Mouse (Mus musculus): Measurements from ENCODE around the gene Clmp. TPM values are rescaled to one million over a fixed set of nuclear protein-coding genes. Genes with fewer than 3 reads are reported as not detected.
"Not testable (repeated sequence)": the region's sequence is repeated elsewhere in the genome, so short reads cannot be mapped to it uniquely, and the experiment has no call there.

Clmp gene
- total RNA-seq, 2 experiments from 2014 or later = 4.3 to 5.2 TPM

DNA sequence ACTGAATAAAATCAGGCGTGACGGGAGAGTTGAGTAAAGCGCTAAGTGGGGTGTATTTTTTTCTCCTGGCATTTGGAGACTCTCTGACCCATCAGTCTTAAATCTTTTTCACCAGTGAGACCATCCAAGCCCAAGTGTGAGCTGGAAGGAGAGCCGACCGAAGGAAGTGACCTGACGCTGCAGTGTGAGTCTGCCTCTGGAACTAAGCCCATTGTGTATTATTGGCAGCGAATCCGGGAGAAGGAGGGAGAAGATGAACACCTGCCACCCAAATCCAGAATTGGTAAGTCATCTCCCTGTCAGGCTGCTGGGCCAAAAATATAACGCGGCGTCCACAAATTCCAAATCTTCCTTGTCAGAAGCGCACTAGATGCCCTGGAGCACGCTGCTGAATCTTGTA is 86.5 kb downstream of the Clmp start:
- no peak for DNase-seq
- intact Hi-C loops (cut with DNase I) = no loop called here

DNA sequence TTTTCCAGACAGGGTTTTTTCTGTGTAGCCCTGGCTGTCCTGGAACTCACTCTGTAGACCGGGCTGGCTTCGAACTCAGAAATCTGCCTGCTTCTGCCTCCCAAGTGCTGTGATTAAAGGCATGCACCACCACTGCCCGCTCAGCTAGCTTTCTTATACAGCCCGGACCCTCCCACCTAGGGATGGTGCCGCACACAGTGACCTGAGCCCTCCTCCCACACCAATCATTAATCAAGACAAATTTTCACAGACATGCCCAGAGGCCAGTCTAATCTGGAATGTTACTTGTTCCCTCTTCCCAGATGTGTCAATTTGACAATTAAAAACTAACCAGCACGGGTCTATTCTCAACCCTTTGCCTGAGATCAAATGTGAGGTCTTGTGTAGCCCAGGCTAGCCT is 87.4 kb downstream of the Clmp start:
- intact Hi-C loops (cut with DNase I); DNase-seq: not testable (repeated sequence)

DNA sequence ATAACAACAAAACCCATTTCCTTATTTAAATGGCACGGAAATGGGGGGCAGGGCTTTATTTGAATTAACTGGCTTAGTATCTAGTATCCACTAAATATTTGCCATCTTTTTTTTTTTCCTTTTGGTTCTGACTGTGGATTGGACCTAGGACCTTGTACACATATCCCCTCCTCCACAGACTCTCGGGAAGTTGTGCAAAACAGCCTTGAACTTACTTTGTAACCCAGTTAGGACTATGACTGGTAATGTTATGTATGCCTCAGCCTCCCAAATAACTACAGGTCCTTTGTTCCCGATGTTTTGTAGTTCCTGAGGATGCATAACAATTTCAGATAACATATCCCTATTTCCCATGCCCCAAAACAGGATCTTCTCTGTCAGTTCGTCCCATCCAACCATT is 88.1 kb downstream of the Clmp start:
- DNase-seq = no peak
- intact Hi-C loops (cut with DNase I) = no loop called here

DNA sequence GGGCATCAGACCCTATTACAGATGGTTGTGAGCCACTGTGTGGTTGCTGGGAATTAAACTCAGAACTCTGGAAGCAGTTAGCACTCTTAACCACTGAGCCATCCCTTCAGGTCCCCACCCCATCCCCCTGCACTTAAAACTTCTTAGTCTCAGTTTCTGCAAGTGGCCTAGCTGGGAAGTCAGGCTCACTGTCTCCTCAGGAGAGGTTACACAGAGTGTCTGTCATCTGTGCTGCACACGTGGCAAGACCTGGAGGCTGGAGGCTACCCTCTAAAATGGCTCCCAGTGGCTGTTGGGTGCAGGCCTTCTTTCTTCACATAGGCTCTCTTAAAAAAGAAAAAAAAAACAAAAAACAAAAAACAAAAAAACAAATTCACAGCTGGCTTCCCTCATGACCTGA is 90.3 kb downstream of the Clmp start:
- no peak for DNase-seq
- intact Hi-C loops (cut with DNase I) = no loop called here

DNA sequence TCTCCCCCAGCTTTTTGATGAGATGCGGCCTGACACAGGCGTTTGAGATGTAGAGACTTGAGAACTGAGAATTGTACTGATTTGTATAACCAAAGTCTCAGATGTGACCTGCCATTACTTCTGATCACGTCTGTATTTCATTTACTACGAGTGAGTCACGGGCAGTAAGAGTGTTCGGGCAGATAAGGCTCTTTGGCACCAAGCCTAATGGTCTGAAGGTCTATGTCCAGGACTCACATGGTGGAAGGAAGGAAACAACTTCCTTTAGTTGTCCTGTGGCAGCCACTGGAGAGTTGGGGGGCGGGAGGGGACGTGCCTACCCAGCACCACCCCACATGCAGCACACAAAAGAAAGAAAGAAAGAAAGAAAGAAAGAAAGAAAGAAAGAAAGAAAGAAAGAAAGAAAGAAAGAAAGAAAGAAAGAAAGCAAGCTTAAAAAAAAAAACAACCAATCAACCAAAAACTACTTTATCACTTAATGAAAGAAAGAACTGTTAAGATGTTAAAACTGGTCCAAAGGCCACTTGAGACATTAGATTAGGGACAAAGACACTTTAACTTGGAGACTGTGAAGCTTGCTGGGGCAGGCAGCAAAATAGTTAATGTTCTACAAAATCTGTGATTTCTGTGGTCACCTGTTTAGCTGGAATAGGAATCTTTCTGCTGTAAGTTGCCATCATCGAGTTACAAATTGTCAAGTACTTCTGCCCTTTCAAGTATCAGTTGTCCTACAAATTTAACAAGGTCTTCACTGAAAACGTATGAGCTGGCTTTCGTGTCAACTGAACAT is 90.9 kb downstream of the Clmp start:
- intact Hi-C loops (cut with DNase I) = no loop called here
- peak in 1 of 2 experiments; percentile 41 for DNase-seq

DNA sequence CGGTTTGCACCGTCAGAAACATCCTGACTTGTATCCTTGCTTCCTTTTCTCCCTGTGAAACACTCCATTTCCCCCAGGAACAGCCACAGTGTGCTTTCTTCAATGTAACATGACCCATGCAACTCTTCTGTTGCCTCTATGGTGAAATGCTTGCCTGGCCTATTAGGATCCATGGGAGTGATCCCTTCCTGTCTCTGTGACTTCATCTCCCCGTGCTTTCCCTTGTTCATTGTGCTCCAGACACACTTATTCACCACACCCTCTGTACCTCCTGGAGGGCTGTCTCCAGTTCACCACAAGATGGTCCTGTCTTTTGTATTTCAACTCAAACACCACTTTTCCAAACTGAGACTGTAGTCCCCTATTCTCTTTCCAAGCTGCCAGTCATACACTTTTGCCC is 94.3 kb downstream of the Clmp start:
- intact Hi-C loops (cut with DNase I) = no loop called here
- no peak for DNase-seq

DNA sequence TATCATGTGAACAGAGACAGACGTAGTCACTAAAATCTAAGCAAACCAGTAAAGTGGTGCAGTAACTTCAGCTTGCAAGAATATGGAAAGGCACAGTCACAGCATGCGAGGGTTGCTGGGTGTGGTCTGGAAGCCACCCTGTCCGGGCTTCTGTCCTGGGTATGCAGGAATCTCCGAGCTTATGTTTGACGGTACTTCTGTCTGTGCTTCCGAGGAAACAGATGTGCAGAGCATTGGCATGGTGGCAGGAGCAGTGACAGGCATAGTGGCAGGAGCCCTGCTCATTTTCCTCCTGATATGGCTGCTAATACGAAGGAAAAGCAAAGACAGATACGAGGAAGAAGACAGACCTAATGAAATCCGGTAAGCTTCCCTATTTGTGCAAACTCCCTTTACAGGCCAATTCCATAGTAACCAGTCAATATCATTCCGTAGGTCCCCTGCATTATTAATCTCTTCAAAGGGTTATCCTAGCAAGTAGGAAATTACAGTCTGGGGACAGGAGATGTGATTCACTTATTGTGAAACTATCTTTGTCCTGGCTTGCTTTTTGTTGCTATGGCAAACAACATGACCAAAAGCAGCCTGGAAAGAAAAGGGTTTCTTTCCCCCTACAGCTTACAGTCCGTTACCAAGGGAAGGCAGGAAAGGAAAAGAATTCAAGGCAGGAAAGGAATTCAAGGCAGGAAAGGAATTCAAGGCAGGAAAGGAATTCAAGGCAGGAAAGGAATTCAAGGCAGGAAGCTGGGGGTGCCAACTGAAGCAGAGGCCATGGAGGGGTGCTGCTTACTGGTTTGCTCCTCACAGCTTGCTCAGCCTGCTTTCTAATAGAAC is 95.3 kb downstream of the Clmp start:
- intact Hi-C loops (cut with DNase I) = no loop called here

DNA sequence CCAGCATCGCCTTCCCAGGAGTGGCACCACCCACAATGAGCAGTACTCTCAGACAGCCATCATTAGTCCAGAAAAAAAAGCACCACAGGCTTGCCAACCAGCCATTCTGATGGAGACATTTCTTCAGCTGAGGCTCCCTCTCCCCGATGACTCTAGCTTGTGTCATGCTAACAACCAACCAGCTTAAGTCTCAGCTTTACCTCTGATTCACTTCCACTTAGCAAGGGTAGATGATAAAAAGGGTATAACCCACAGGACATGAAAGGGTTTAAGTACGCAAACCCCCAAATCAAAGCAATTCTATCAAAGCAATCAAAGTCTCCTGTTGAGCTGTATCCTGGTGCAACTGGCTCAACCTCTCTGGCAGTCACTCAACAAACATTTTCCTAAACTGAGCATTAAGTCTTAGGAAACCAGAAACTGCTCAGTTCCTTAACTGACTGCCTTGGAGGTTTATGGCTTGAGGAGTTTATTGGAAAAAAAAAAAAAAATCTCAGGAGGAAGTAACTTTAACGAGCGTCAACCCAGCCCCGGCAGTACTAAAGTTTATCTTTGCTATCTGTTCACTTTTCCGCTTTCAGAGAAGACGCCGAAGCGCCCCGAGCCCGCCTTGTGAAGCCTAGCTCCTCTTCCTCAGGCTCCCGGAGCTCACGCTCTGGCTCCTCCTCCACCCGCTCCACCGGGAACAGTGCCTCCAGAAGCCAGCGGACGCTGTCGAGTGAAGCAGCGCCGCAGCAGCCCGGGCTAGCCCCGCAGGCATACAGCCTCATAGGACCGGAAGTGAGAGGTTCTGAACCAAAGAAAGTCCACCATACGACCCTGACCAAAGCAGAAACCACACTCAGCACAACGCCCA is 96.2 kb downstream of the Clmp start:
- intact Hi-C loops (cut with DNase I) = no loop called here
- DNase-seq = peak; percentile 71 to 78

More for the DNA sequence above, 95.3 kb downstream of the Clmp start:
- DNase-seq = no peak

DNA sequence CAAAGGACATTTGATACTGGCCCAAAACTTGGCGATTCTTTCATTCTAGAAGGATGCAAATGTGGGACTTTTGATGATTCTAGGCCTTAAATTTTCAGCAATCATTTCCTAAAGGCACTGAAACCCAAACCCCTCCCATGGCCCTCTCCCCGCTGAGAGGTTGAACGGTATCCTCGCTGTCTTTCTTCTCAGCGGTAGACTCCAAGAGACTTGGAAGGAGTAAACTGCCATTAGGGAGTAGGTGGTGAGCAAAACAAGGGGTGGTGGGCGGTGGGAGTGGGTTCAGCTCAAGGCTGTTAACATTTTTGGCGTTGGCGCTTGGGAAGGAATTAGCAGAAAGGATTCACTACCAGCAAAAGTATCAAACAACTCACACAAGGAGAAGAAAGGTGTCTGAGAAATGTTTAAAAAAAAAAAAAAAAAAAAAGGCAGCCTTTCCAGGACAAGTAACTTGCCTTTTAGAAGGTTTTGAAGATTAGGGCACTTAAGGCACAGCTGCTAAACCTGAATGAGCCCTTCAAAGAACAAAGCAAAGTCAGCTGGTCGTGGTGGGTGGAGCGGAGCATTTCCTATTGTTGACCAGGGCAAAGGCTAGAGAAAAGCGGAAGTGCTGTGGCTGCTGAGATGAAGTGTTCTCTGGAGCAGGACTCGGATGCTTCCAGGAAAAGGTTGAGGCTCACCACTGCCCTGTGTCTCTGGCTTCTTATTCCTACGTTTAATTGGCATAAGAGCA is 98.0 kb downstream of the Clmp start:
- intact Hi-C loops (cut with DNase I) = loop anchor here (1.0 to 2.0 kb wide), 2 partner anchors 16 to 27 kb away; partner anchors contain the start of gene Hspa8
- peak in 1 of 2 experiments; percentile 63 for DNase-seq

DNA sequence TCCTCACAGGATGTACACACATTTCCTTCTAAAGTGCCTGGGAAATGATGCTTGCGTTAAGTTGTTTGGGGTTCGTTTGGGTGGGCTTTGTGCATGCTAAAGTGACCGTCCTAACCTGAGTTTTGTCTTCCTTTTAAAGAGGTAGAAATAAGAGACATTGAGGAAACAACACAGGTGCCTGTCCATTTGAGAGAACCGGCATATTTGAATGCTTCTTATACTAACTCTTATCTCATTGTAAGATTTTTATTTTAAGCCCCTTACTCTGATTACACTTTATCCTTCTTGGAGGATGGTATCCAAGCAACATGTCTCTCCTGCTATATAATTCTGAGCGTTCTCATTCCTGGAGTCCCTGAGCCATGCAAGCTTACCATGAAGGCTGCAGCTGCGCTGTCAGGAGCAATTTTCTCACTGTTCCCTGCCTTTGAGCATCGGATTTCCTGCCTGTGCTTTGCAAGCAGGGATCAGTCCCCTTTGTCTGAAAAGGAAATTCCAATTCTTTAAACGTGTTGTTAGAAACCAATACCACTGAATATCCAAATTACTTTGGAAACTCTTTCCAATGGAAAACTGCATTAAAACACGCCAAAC is 98.7 kb downstream of the Clmp start:
- intact Hi-C loops (cut with DNase I) = loop anchor here (1.0 to 2.0 kb wide), 2 partner anchors 16 to 28 kb away; partner anchors contain the start of gene Hspa8
- no peak for DNase-seq

DNA sequence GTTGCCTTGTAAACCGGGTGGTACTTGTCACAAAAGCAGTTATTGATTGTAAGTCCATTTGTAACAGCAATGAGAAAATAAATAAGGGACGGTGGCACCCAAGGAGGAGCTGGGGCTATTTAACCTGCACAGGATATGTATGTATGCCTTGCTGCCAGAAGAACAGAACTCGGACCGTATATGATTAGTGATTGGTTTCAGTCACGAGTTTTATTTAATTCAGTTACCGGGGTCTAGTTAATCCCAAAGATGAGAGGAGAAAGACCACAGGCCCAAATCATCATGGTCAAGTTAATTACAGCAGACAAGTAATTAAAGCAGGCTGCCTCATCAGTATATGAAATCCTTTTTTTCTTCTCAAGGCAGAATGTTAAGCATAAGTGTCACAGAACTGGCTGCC is 99.7 kb downstream of the Clmp start:
- intact Hi-C loops (cut with DNase I) = loop anchor here (2.0 kb wide), 1 partner anchor 29 kb away; no protein-coding TSS in a partner anchor
- DNase-seq = no peak

DNA sequence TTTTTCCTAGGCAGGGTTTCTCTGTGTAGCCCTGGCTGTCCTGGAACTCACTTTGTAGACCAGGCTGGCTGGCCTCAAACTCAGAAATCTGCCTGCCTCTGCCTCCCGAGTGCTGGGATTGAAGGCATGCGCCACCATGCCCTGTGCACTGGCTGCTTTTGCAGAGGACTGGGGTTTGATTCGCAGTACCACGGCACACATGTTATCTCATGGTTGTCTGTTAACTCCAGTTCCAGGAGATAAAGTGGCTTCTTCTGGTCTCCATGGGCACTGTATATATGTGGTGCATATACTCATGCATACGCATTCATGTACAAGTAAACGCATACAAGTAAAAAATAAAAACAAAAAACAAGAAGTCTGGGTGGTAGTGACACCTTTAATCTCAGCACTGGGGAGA is 101.1 kb downstream of the Clmp start:
- intact Hi-C loops (cut with DNase I) = not testable (repeated sequence)

DNA sequence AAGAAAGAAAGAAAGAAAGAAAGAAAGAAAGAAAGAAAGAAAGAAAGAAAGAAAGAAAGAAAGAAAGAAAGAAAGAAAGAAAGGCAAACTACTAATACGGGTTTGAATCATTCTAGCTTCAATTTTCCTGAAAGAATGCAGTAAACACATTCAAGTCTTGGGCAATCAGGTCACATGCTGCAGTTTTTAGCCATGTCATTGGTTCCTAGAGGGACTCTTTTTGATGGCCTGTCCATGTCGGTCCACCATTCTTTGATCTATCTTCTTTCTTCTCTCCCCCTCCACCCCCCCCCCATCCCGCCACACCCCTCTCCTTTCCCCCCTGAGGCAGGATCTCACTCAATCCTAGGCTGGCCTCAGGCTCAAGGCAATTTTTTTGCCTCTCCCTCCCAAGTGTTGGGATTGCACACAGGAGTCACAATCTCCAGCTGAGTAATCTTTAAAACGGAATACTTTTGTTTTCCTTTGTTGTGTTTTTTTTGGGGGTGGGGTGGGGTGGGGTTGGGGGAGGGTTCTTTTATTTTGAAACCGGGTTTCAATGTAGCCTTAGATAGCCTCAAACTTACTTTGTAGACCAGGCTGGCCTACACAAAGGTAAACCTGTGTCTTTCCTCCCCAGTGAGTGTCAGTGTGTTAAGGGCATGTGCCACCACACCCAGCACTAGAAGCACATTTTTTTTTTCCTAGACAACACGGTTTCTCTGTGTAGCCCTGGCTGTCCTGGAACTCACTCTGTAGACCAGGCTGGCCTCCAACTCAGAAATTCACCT is 106.3 kb downstream of the Clmp start:
- intact Hi-C loops (cut with DNase I) = no loop called here
- no peak for DNase-seq

More for the DNA sequence above, 101.1 kb downstream of the Clmp start:
- DNase-seq = not testable (repeated sequence)

DNA sequence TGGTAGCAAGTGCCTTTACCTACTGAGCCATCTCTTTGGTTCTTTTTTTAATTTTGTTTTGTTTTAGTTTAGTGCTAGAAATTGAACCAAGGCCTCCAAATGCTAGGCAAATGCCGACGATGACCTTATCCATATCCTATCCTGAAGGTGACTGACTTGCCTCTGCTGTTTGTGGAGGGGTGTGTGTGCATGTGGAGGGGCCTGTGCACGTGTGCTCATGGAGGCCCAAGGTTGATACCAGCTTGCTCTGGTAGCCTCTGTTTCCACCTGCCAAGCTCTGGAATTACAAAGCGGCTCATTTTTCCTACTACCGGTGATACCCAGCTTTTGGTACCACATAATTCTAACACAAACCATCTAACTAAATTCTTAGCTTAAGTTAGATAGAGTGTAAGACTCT is 107.8 kb downstream of the Clmp start:
- intact Hi-C loops (cut with DNase I) = no loop called here

DNA sequence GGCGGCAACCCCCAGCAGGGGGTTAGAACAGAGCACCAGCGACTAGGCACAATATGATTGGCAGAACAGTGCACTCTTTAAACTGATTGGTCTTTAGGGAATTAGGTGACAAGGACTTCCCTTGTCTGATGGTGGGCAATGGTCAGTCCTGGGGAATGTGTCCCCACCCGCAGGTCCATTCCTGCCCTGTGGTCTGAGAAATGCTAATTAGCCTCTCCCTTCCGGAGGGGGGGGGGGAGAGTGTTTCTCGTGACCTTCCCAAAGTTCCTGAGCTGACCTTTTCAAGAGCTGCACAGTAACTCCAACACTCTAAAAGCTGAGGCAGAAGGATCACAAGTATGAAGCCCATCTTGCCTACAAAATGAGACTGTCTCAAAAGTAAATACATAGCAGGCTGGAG is 108.5 kb downstream of the Clmp start:
- DNase-seq = no peak
- intact Hi-C loops (cut with DNase I) = no loop called here

More for the DNA sequence above, 107.8 kb downstream of the Clmp start:
- DNase-seq = no peak

DNA sequence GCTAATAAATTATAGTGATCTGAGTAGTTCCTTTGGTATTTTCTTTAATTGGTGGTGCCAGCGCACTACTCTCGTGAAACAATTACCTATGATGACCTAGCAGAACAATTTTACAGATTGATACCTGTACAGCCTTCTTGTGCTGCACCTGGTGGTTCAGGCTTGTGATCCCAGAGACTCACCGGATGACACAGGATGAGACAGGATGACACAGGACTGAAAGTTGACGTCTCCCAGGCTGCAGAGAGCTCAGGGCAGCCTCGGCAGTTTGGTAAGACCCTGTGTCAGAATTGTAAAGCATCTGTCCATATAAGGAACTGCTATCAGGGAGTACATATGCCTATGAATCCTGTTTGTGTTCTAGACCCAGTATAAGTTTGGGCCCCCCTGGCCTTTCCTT is 109.2 kb downstream of the Clmp start:
- intact Hi-C loops (cut with DNase I) = no loop called here
- DNase-seq = no peak

DNA sequence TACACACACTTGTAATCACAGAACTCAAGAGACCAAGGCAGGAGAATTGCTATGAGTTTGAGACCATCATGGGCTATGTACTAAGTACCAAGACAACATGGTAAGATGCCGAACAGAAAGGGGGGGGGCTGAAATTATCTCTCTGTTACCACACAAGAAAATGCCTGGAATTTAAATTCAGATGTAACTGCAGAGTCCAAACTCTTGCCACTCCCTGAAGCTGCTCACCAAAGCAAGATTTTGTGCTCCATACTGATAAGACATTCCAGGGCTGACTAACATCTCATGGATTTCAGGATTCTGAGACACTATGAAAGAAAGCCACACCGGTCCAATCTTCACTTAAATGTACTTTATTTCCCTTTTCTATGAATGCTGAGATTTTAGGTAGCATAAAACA is 109.8 kb downstream of the Clmp start:
- DNase-seq = no peak
- intact Hi-C loops (cut with DNase I) = no loop called here

DNA sequence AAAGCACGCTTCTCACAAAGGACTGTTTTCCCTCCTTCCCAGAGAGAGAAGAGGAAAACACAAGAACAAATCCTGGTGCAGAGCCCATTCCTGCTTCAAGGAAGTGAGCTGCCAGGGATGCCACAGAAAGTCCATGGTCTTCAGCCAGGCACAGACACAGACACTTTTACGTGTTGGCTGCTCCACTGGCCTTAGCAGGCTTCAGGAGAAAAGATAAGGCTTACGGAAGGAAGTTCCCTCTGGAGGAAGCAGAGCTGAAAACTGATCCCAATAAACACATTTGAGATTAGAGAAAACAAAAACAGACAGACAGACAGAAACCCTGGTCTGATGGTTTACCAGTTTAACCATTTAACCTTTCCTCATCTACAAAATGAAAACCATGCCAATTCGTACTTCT is 110.3 kb downstream of the Clmp start:
- intact Hi-C loops (cut with DNase I) = no loop called here
- no peak for DNase-seq

Data from heart, postnatal 36 days (tissue).